Mouse (Mus musculus): ENCODE data around the gene Tnfaip3.

Gene Tnfaip3

GRCm38 (mm10) chr10:19014381-19015256 is 838 bp downstream of the Tnfaip3 start:
- peak; percentile 93 for DNase-seq

- no peak for DNase-seq
These were observed 2.1 kb downstream of the Tnfaip3 start for GRCm38 (mm10) chr10:19013351-19013750.

GRCm38 (mm10) chr10:19012616-19013015 is 2.8 kb downstream of the Tnfaip3 start:
- DNase-seq = no peak

- no peak for DNase-seq
These were observed 3.5 kb downstream of the Tnfaip3 start for GRCm38 (mm10) chr10:19011832-19012440.

- no peak for DNase-seq
These were observed 5.0 kb downstream of the Tnfaip3 start for GRCm38 (mm10) chr10:19010414-19010813.

GRCm38 (mm10) chr10:19009186-19009672 is 6.2 kb downstream of the Tnfaip3 start:
- DNase-seq = peak; percentile 98

- no peak for DNase-seq
These were observed 6.9 kb downstream of the Tnfaip3 start for GRCm38 (mm10) chr10:19008607-19008940.

GRCm38 (mm10) chr10:19007897-19008606 is 7.4 kb downstream of the Tnfaip3 start:
- no peak for DNase-seq

- peak; percentile 91 for DNase-seq
These were observed 13.2 kb downstream of the Tnfaip3 start for GRCm38 (mm10) chr10:19002091-19002785.

- DNase-seq = no peak
These were observed 16.0 kb downstream of the Tnfaip3 start for GRCm38 (mm10) chr10:18999427-18999826.

GRCm38 (mm10) chr10:18996331-18996730 is 19.1 kb downstream of the Tnfaip3 start:
- DNase-seq = no peak

GRCm38 (mm10) chr10:18995465-18996261 is 19.8 kb downstream of the Tnfaip3 start:
- DNase-seq = peak; percentile 55

- no peak for DNase-seq
These were observed 22.5 kb downstream of the Tnfaip3 start for GRCm38 (mm10) chr10:18992971-18993370.

GRCm38 (mm10) chr10:18991057-18991456 is 24.4 kb downstream of the Tnfaip3 start:
- peak; percentile 45 for DNase-seq

- peak; percentile 50 for DNase-seq
These were observed 27.6 kb downstream of the Tnfaip3 start for GRCm38 (mm10) chr10:18987907-18988199.

GRCm38 (mm10) chr10:18987046-18987906 is 28.2 kb downstream of the Tnfaip3 start:
- DNase-seq = peak; percentile 25

- no peak for DNase-seq
These were observed 29.9 kb downstream of the Tnfaip3 start for GRCm38 (mm10) chr10:18985516-18985915.

- no peak for DNase-seq
These were observed 31.9 kb downstream of the Tnfaip3 start for GRCm38 (mm10) chr10:18983514-18983913.

- DNase-seq = no peak
These were observed 41.0 kb downstream of the Tnfaip3 start for GRCm38 (mm10) chr10:18974486-18974885.

GRCm38 (mm10) chr10:18966893-18967292 is 48.6 kb downstream of the Tnfaip3 start:
- peak; percentile 56 for DNase-seq

GRCm38 (mm10) chr10:18965601-18966000 is 49.9 kb downstream of the Tnfaip3 start:
- DNase-seq = peak; percentile 75

Measured in heart, adult 11 months (tissue).